ENCODE assay signal across 16 mouse cellular contexts in the genomic region with DNA sequence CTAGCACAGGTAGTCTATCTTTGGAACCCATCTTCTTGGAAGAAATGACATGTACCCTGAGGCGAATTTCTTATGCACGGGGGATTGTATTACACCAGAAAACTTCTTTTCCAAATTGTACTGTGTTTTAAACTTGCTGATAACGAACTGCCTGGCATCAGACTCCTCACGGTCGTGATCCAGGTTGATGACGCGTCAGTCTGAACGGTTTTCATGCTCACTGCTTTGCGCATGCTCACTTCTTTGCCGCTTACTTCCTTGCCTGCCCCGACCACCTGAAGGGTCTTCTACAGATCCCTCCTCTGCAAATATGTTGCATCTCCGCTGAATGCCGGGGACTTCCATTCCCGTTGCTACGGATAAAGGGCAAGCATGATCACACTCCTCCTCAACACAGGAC. TPM values are rescaled to one million over a fixed set of nuclear protein-coding genes. Genes with fewer than 3 reads are reported as not detected.
DNase-seq lines count a peak whose midpoint lies in the region; TF ChIP-seq lines count a peak whose summit lies in the region.
"Had no signal": no experiment of that assay in that cellular context is flagged by ENCODE, and none has a peak within 500 bp of the region (broad histone marks: within the 10 kb centered on the region; RNA-seq: fewer than 3 reads in every experiment).

No protein-coding gene starts in this region.

- H3K36me3 ChIP-seq in testis, adult 2 months (ENCODE audit: control insufficient read depth, insufficient read depth, low read length): peaks cover 1% of the 10 kb centered on the region; the same call in 1 of the 2 replicates
- H3K36me3 ChIP-seq: G1E had no signal

- H3K27me3 ChIP-seq in testis, adult 2 months (ENCODE audit: control insufficient read depth, insufficient read depth, low read length): no peaks in the 10 kb centered on the region
- H3K27me3 ChIP-seq: CH12.LX, Patski had no signal

- no peak for TF ChIP-seq CTCF in testis, adult 2 months (IDR thresholded peaks at IDR 0.05; ENCODE audit: control insufficient read depth, insufficient read depth, insufficient replicate concordance, low read depth, low read length)

- H3K4me3 ChIP-seq in testis, adult 2 months (ENCODE audit: control insufficient read depth, low read depth, low read length): peak overlapping the region; percentile 92

- peak overlapping the region; percentile 61 for H3K27ac ChIP-seq in testis, adult 2 months (ENCODE audit: control insufficient read depth, insufficient read depth, low read depth, low read length)

- no peak for DNase-seq in testis, postnatal 10 days (ENCODE audit: low spot score)
- DNase-seq: adrenal gland, adult 2 months; adrenal gland, adult 8-10 months; adrenal gland, postnatal 10 days; adrenal gland, postnatal 14 days; adrenal gland, postnatal 25 days; adrenal gland, postnatal 36 days; B cell, adult 2 months; cerebellum, adult 11 months; cerebellum, adult 11-12 months; cerebellum, adult 18-20 months; cerebellum, adult 2 months had no signal

- TF ChIP-seq POLR2A in testis, adult 2 months (IDR thresholded peaks at IDR 0.05; ENCODE audit: control insufficient read depth, low read depth, low read length): peak; percentile 91; the same call in 1 of the 2 replicates

- peaks cover 4% of the 10 kb centered on the region for H3K4me1 ChIP-seq in testis, adult 2 months (ENCODE audit: control insufficient read depth, insufficient read depth, low read length)

RNA-seq across cellular contexts. Expression of a gene that starts 23.4 kb away (rescaled TPM):
- 20.1 and 28.9 TPM in 2 replicates for polyA plus RNA-seq in testis, adult 2 months (2012; rRNA removed)

RNA-seq across cellular contexts. Expression of a gene that starts 31.9 kb away (rescaled TPM):
- polyA plus RNA-seq in testis, adult 2 months (2012; rRNA removed): 49.9 and 88.6 TPM in 2 replicates
